Mouse (Mus musculus): Measurements from ENCODE around the gene Bbip1.

The Bbip1 gene

DNA sequence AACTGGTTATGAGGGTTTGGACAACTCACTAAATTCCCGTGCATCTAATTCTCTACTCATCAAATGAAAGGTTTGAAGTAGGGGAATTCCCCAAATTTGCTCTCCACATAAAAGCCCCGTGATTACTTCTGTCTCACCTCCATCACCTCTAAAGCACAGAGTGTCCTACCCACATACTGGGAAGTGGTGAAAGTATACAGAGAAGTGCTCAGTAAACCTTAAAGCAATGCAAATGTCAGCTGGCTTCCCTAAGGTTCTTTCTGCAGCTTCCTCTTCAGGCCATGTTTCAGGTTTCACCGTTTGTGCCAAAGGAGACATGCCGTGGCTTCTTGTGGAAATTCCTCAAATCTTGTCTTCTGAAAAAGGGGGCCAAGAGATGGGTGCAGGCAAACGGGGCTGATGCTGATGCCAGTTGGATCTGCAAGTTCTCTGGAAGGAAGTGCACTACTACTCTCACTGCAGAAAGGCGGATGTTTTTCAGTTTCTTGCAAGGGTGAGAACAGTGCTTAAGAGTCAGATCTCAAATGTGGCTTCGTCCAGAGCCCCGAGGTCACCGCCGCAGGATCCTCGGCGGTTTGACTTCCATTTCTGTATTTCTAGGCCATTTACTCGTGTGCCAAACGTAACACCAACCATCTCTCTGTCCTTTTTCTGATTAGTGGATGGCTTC, 44.4 kb downstream of the Bbip1 start:
- no peak for TF ChIP-seq GATA4 (IDR thresholded peaks at IDR 0.05; ENCODE audit: insufficient replicate concordance, low read length)

DNA sequence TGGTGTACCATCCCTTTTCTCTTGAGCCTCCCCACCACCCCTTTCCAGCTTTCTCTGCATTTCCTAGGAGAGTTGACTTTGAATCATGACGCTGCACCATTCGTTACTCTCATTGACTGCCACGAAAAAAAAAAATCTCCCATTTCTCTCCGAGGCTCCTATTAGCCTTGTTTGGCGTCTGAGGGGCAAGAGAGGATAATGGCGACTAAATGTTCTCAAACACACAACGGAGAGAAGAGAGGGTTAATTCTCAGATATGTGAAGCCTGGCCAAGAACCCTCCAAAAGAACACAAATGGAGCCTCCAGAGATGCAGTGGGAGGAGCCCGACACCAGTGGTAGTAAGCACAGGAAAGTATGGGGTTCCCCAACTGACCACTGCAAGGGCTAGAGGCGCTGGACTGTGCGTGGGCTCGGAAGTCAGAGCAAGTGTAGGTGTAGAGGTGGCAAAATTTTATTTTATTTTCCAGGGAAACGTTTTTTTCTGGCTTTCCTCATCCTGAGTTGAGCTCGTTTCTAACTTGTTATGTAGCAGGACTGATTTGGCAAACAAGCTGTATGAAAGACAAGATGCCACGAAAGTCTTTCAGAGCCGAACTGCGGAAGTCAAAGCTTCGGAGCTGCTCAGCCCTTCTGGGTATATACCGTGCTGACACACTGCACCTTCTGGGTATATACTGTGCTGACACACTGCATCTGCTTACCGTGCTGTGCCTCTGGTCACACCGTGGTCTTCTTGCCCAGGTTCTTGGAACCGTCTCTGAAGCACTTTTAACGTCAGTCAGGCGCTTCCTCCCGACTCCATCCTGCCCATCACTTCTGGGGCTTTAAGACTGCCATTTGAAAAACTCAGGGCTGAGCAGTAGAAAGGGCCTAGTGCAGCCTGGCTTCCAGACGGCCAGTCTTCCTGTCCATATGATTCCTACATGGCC, 45.2 kb downstream of the Bbip1 start:
- no peak for TF ChIP-seq GATA4 (IDR thresholded peaks at IDR 0.05; ENCODE audit: insufficient replicate concordance, low read length)

DNA sequence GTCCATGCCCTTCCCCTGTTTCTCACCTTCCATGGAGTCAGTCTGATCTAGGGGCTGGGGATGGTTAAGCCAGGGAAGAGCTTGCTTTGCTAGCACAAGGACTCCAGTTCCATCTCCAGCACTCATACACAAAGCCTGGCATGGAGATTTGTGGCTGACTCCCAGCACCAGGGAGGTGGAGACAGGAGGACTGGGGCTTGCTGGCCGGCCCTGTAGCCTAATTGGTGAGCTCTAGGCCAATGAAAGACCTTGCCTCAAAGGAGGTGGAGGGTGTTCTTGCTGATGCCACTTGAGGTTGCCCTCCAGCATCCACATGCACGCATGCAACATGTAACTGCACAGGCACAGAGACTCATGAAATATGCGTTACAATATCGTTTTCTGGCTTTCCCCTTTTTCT, 45.9 kb downstream of the Bbip1 start:
- no peak for TF ChIP-seq GATA4 (IDR thresholded peaks at IDR 0.05; ENCODE audit: insufficient replicate concordance, low read length)

DNA sequence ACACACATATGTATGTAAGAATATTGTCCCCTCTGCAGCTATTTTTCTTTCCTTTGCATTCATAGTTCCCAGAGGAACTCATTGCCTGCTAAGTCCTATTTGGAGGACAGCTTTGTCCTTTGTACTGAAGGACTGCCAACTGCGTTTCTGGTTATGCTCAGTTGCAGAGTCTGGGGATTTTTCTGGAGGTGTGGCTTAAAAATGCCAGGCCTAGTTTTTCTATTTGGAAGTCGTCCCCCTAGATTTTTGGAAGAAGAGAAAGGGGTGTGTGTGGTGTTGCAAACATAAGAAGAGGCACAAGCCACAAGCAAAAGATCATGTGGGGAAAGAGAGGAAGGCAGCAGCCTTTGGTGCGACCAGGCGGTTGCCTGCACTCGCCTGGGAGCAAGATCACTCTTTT, 46.4 kb downstream of the Bbip1 start:
- no peak for TF ChIP-seq GATA4 (IDR thresholded peaks at IDR 0.05; ENCODE audit: insufficient replicate concordance, low read length)

DNA sequence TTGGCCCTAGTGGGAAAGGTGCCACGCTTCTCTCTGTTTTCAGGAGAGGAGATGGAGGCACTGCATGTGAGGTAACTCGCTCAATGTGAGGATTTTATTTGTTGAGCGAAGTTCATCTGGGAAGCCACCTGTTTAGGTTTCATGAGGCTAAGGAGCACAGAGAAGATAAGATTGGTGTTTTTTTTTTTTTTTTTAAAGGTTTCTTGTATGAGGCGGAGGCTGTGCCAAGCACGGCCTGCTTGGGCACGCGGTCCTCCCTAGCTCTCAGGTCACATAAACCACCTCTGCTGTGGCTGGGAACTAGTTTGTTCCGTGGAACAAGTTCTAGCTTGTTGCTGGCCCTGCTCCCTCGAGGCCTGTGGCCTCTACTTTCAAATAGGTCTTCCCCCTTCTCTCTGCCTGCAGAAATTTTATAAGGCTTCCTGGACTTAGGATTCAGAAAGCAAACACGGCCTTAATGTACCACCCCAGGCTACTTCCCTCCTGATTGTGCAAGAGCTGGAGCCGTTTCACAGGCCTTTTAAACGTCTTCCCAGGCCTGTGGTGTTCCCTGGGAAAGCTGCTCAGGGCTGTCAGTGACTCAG, 49.8 kb downstream of the Bbip1 start:
- TF ChIP-seq GATA4 (IDR thresholded peaks at IDR 0.05; ENCODE audit: insufficient replicate concordance, low read length): no peak

DNA sequence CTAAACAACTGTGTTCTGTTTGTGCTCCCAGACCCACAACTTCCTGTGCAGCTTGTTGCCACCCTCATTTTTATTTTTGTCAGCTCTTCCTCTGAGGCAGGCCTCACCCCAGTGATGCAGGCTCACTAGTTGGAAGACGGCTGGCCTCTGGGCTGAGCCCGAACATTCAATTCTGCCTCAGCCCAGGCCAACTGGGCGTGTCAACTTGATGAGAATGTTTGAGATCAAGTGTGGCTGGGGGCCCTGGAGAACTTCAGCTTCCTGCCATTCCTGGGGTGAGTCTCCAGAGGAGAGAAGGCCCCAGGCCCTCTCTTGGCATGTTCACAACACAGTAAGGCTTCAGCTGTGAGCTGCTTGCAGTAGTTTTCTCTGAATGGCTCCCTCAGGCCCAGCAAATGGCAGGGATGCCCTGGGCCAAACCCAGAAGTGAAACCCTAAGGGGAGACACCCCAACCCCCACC, 50.7 kb downstream of the Bbip1 start:
- TF ChIP-seq GATA4 (IDR thresholded peaks at IDR 0.05; ENCODE audit: insufficient replicate concordance, low read length): no peak

DNA sequence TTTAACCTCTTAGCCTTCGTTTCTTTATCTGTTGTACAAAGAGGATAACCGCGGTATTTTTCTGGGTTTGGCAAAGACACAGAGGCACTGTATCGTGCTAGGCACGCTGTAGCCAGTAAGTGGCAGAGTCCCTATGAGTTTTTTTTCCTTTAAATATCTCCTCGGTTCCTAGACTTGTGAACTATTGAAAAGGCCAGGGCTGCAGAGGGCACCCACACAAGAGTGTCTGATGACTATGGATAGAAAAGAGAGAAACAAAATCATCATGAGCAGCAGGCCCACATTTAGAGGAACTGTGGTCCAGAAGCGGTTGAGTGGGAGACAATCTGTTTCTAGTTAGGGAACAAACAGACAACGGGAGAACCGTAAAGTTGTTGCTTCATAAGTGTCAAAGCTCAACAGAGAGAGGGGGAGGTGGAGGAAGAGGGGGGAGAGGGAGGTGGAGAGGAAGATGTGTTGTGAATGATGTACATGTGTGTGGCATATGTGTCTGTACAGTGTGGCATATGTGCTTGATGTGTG, 51.5 kb downstream of the Bbip1 start:
- no peak for TF ChIP-seq GATA4 (IDR thresholded peaks at IDR 0.05; ENCODE audit: insufficient replicate concordance, low read length)

DNA sequence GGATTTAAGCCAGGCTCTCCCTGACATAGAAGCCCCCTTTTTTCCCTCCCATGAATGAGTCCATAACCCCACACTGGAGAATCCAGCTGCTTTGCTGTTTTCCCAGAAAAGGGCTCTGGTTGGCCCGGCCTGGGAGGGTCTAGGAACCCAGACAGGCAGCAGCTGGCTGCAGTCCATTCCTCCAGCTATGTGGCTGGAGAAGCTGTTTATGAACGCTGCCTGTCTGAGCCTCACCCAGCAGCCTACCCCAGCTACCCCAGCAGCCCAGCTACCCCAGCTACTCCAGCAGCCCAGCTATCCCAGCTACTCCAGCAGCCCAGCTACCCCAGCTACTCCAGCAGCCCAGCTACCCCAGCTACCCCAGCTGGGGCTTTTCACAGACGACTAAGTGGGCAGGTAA, 52.4 kb downstream of the Bbip1 start, which contains the start of gene Pdcd4:
Gene Pdcd4, plus strand, starts transcription at position 171 of the 400 bp plus-strand sequence.
- no peak for TF ChIP-seq GATA4 (IDR thresholded peaks at IDR 0.05; ENCODE audit: insufficient replicate concordance, low read length)

DNA sequence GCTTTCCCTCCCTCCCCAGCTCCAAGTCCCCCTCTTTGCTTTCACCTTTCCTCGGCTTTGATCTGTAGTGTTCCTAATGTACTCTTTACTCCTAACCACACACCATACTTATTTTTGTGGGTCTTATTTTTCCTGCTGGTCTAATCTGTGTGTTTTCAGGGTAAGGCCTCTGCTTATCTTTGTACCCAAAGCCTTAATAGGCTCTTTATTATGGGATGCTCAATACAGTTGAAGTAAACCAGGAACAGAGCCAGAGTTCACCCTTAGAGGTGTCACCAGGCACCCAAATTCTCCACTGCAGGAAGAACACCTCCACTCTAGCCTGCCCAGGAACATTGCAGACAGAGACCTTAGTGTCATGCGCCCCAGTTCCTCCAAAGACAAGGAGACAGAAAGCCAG, 52.9 kb downstream of the Bbip1 start:
- TF ChIP-seq GATA4 (IDR thresholded peaks at IDR 0.05; ENCODE audit: insufficient replicate concordance, low read length): no peak

DNA sequence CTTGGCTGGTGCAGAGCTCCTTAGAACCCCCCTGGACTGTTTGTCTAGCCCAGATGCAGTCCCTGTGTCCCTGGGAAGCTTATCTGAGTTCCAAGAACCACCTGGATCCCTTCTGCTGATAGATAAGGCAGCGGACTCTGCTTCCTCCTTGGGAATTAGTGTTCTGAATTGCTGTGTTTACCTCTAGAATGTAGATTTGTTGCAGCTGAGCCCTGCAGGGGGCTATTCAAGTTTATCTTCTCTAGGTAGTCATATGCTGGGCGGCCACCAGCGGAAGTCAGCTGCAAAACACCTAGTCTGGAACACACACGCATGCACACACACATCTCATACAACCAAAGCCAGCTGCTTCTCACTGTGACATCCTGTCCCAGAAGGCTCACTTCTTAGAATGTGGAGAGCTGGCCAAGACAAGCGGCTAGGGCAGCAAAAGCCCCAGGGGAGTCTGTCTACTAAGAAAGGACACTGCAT, 53.6 kb downstream of the Bbip1 start:
- no peak for TF ChIP-seq GATA4 (IDR thresholded peaks at IDR 0.05; ENCODE audit: insufficient replicate concordance, low read length)

DNA sequence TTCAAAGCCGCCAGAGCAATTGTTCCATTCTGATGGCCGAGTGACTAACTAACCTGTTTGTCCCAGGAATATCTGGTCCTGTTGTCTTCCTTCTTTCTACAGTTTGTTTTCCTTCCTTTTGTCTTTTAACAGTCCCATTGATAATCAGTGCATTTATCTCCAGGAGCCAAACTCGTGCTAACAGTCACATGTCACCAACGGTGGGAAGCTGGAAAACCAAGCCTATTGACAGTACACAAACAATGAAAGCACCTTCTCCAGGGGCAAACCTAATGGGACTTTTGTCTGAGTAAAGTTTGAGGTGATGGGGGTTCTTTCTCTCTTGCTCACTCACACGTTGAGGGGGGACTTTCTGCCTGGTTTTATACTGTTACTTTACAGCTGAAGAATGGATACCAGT, 54.2 kb downstream of the Bbip1 start:
- TF ChIP-seq GATA4 (IDR thresholded peaks at IDR 0.05; ENCODE audit: insufficient replicate concordance, low read length): no peak

DNA sequence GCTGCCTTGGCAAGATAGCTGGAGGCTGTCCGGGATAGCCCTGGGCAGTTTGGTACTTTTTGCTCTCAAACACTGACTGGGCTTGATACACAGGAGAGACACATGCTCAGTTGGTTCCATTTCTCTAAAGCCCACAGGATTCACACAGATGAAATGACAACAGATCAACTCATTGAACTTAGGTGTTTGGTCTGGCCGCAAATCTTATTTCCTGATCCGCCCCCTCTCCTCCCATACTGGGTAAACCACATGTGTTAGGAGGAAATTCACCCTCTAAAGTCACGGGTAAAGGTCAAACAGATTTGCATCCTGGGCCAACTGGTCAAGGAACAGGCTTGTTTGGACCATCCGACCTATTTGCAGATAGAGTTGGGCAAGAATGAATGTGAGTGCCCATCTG, 54.9 kb downstream of the Bbip1 start:
- no peak for TF ChIP-seq GATA4 (IDR thresholded peaks at IDR 0.05; ENCODE audit: insufficient replicate concordance, low read length)

DNA sequence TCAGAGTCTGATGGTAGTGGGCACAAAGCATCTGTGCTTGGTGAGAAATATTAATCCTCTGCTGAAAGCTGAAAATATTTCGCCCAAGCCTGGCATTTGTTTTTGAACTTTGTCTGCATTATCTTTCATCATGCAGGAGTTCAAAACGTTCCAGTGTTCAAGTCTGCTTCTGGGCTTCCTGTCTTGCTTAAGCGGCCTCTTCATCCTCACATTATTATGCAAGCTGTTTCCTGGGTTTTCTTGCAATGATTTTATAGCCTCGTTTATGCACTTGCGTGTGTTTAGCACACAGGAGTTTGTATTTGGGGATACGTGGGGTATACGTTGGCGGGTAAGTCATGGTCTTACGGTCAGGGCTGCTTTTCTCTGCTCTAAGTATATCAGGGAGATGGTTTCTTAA, 56.1 kb downstream of the Bbip1 start:
- TF ChIP-seq GATA4 (IDR thresholded peaks at IDR 0.05; ENCODE audit: insufficient replicate concordance, low read length): no peak

DNA sequence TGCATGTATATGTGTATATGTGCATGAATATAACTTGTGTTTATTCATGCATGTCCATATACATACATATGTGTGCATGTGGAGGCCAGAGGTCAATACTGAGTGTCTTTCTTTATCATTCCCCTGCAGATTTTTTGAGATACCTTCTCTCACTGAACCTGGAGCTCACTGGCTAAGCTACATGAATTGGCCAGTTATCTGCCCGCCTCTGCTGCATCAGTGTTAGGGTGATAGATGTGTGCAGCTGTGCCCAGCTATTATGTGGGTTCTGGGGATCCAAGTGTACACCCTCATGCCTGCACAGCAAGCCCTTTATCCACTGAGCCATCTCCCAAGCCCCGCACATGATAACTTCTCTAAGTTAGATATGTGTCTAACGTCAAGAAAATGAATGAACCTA, 56.6 kb downstream of the Bbip1 start:
- no peak for TF ChIP-seq GATA4 (IDR thresholded peaks at IDR 0.05; ENCODE audit: insufficient replicate concordance, low read length)

DNA sequence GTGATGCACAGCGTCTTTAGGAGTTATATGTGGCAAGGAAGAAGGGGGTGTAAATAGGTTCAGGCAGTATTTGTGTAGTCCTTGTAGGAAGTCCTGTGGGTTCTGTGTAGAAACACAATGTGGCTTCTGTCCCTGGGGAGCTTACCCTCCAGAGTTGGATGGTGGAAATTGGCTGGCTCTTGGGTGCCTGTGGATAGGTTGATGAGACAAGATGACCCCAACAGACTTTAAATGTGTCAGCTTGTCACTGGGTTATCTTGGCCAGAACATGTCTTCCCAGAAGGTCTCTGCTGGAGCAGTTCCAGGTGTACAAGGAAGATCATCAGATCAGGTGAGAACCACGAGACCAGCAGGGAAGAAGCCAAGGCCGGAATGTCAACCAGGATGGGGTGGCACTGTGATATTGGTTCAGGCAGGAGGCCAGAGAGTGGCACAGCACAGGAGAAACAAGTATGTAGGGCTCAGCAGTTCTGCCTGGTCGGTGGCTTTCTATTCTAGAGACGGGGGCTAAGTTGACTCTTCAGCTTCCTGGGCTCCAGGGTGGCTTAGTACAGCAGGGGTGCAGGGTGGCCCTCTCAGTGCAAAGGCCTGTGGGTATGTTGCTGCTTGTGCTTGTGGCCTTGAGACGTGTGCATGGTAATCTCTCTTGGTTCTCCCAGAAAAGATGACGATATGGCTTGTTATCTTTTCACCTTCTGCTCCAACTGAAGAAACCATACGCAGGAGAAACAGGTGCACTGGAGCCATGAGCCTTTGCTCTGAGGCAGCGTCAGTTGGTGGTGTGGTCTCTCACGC, 57.7 kb downstream of the Bbip1 start:
- no peak for TF ChIP-seq GATA4 (IDR thresholded peaks at IDR 0.05; ENCODE audit: insufficient replicate concordance, low read length)

Data from liver, adult (tissue).